Mouse (Mus musculus) ES-E14 (cell line): ENCODE data around the gene Hsp90ab1. TPM values are rescaled to one million over a fixed set of nuclear protein-coding genes. Genes with fewer than 3 reads are reported as not detected.
A peak's percentile ranks its signal among the peaks of the same experiment; 100 is the strongest.

Source experiments
- DNase-seq: peaks from one replicate; pipeline ENCODE4 v3.0.0-alpha.2; 2013; ENCODE audit warnings: low read depth, low spot score
- H3K27ac ChIP-seq: 2 replicates; pipeline ENCODE4 v1.5.1; 2012; ENCODE audit warnings: low read depth, mild to moderate bottlenecking, low read length, moderate library complexity, mixed read lengths; ENCODE audit not compliant: poor library complexity, insufficient read depth, severe bottlenecking
- H3K36me3 ChIP-seq: 2 replicates; pipeline ENCODE4 v1.6.1; 2012; ENCODE audit warnings: mild to moderate bottlenecking, low read length, moderate library complexity, mixed read lengths; ENCODE audit not compliant: control insufficient read depth, poor library complexity, insufficient read depth, severe bottlenecking
- H3K4me1 ChIP-seq, 2 experiments: fragments of 150-350 bp in 1 of 2; sonication (generic) in 1 of 2; 2 replicates each; pipeline ENCODE4 v1.6.1; 2012; ENCODE audit warnings: low read length in 2 of 2, mild to moderate bottlenecking in 1 of 2, mixed read lengths in 1 of 2; ENCODE audit not compliant: control insufficient read depth in 2 of 2, insufficient read depth in 2 of 2, poor library complexity in 1 of 2
- H3K4me3 ChIP-seq, 2 experiments: fragments of 150-350 bp in 1 of 2; sonication (generic) in 1 of 2; 2 replicates each; pipeline ENCODE4 v1.5.1; 2012; ENCODE audit warnings: low read length in 2 of 2, low read depth in 1 of 2, mild to moderate bottlenecking in 1 of 2, mixed read lengths in 1 of 2; ENCODE audit not compliant: insufficient read depth in 1 of 2, poor library complexity in 1 of 2, severe bottlenecking in 1 of 2
- H3K9ac ChIP-seq: 2 replicates; pipeline ENCODE4 v1.6.1; 2012; ENCODE audit warnings: low read depth, mild to moderate bottlenecking, low read length, mixed read lengths; ENCODE audit not compliant: poor library complexity, insufficient read depth, severe bottlenecking
- H3K9me3 ChIP-seq: fragments of 150-350 bp; sonication (generic); 2 replicates; pipeline ENCODE4 v1.6.1; 2012; ENCODE audit warnings: low read depth, mild to moderate bottlenecking, low read length; ENCODE audit not compliant: control insufficient read depth, insufficient read depth
- CHD2 ChIP-seq: IDR thresholded peaks from 2 replicates; pipeline ENCODE4 v1.6.1; 2014; ENCODE audit warnings: mild to moderate bottlenecking, low read depth, low read length, inconsistent platforms
- HCFC1 ChIP-seq: IDR thresholded peaks from 2 replicates; pipeline ENCODE4 v1.6.1; 2012; ENCODE audit warnings: low read length, inconsistent platforms, borderline replicate concordance; ENCODE audit not compliant: insufficient read depth
- MAFK ChIP-seq: IDR thresholded peaks from 2 replicates; pipeline ENCODE4 v1.6.1; 2014; ENCODE audit warnings: mild to moderate bottlenecking, low read depth, low read length, inconsistent platforms; ENCODE audit not compliant: insufficient read depth
- ZC3H11A ChIP-seq: IDR thresholded peaks from 2 replicates; pipeline ENCODE4 v1.6.1; 2012; ENCODE audit warnings: low read depth, mild to moderate bottlenecking, inconsistent platforms, low read length, borderline replicate concordance
- ZNF384 ChIP-seq: IDR thresholded peaks from 2 replicates; pipeline ENCODE4 v1.6.1; 2012; ENCODE audit warnings: low read depth, low read length, inconsistent platforms
- in situ Hi-C, 2 experiments: fragments of 600-800 bp; cut with MboI; formaldehyde crosslinking; loops; one replicate each; pipeline ENCODE4 v1.15.1; 2025; ENCODE audit warnings: low sequenced_read_pairs in 2 of 2, inconsistent platforms in 1 of 2; ENCODE audit not compliant: unreplicated experiment in 2 of 2
- total RNA-seq: library from RNA; depleted of rRNA; stranded (reverse); fragments of 300-350 nt; gene quantifications from 2 replicates; pipeline ENCODE4 v1.2.3, GENCODE M21; 2012

Hsp90ab1 gene
- total RNA-seq, 1 experiment = 1,660 TPM

- TF ChIP-seq ZC3H11A (no peak), ZNF384 (no peak), MAFK (no peak), CHD2 (no peak), HCFC1 (no peak)
- DNase-seq = no peak
- peak overlapping the region; percentile 57; the same call in 1 of the 2 replicates for H3K27ac ChIP-seq
- peaks cover 24 to 28% of the 10 kb centered on the region in 2 experiments for H3K4me1 ChIP-seq
- H3K4me3 ChIP-seq = no peak overlapping the region
- no peaks in the 10 kb centered on the region for H3K9me3 ChIP-seq
- no peaks in the 10 kb centered on the region for H3K36me3 ChIP-seq
- in situ Hi-C loops = no loop called here
- no peak overlapping the region for H3K9ac ChIP-seq
Measured at GRCm38 (mm10) chr17:45616679-45617078, 43.6 kb upstream of the Hsp90ab1 start.

DNA sequence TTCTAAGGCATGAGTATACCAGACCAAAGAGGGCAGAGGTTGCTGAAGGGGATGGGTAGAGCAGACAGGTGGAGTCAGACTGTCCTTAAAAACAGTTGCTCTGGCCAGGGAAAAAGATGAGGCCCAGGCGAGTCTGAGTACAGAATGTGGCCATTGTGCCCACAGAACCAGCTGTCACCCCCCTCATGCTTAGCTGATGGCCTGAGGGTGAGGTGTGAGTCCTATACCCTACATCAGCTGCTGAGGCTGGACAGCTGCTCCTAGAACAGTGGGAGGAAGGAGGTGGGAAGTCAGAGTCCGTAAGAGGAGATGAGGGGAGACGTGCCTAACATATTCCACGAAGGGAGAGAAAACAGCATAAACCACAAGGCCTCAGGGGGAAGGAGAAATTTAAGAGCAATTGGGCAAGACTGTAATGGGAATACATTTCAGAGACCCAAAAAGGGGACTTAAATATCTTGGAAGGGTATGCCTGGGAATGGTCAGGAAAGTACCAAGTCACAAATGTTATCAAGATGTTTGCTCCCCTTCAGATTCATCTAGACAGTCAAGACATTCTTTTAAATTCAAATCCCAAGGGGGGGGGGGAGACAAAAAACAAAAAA, 43.1 kb upstream of the Hsp90ab1 start:
- peaks cover 24 to 31% of the 10 kb centered on the region in 2 experiments for H3K4me1 ChIP-seq
- no peak for TF ChIP-seq ZC3H11A
- TF ChIP-seq MAFK = no peak
- TF ChIP-seq ZNF384 = no peak
- no peak for TF ChIP-seq HCFC1
- TF ChIP-seq CHD2 = no peak
- H3K9me3 ChIP-seq = no peaks in the 10 kb centered on the region
- H3K9ac ChIP-seq = no peak overlapping the region
- in situ Hi-C loops = no loop called here
- no peaks in the 10 kb centered on the region for H3K36me3 ChIP-seq
- no peak overlapping the region; the same call in 1 of the 2 replicates for H3K27ac ChIP-seq
- H3K4me3 ChIP-seq = no peak overlapping the region
- DNase-seq = no peak

- no peak for DNase-seq
- TF ChIP-seq CHD2 (no peak), HCFC1 (no peak), ZNF384 (no peak), MAFK (no peak), ZC3H11A (no peak)
- Histone ChIP-seq H3K36me3 (no peaks in the 10 kb centered on the region), H3K4me3 (no peak overlapping the region), H3K9me3 (no peaks in the 10 kb centered on the region), H3K9ac (no peak overlapping the region), H3K27ac (peak overlapping the region; percentile 0; the same call in 1 of the 2 replicates), H3K4me1 (peaks cover 18 to 29% of the 10 kb centered on the region in 2 experiments)
- in situ Hi-C loops = no loop called here
Measured at GRCm38 (mm10) chr17:45612921-45613320, 39.9 kb upstream of the Hsp90ab1 start.

GRCm38 (mm10) chr17:45612008-45612407, 38.9 kb upstream of the Hsp90ab1 start:
- Histone ChIP-seq H3K27ac (peak overlapping the region; percentile 58), H3K9ac (no peak overlapping the region; the same call in 1 of the 2 replicates), H3K4me1 (peaks cover 18 to 26% of the 10 kb centered on the region in 2 experiments), H3K36me3 (no peaks in the 10 kb centered on the region), H3K4me3 (no peak overlapping the region), H3K9me3 (no peaks in the 10 kb centered on the region)
- no peak for DNase-seq
- TF ChIP-seq MAFK (no peak), CHD2 (0 out of 2 replicates have a peak, but pooled peaks have one; percentile 14)
- in situ Hi-C loops = no loop called here
